Comparison of ENCODE assay signal across 15 mouse cellular contexts in genomic region chr2:132139099-132139498, GRCm38 (mm10). TPM values are rescaled to one million over a fixed set of nuclear protein-coding genes. Genes with fewer than 3 reads are reported as not detected.
DNase-seq lines count a peak whose midpoint lies in the region; ATAC-seq and TF ChIP-seq lines count a peak whose summit lies in the region.
"Had no signal": no experiment of that assay in that cellular context is flagged by ENCODE, and none has a peak within 500 bp of the region (broad histone marks: within the 10 kb centered on the region; RNA-seq: fewer than 3 reads in every experiment).

No protein-coding gene starts in this region.

- no peak overlapping the region for H3K9ac ChIP-seq in forebrain, postnatal 0 days
- H3K9ac ChIP-seq in forebrain, embryonic 12.5 days, result no peak overlapping the region
- H3K9ac ChIP-seq in liver, embryonic 14.5 days (replicated peaks), result no peak overlapping the region
- H3K9ac ChIP-seq in liver, embryonic 11.5 days (ENCODE audit: low read depth, low read length), result no peak overlapping the region
- H3K9ac ChIP-seq in MEL (ENCODE audit: control insufficient read depth, low read depth, low read length, poor library complexity, severe bottlenecking), result no peak overlapping the region
- H3K9ac ChIP-seq: hindbrain, embryonic 15.5 days; limb, embryonic 13.5 days; neural tube, embryonic 15.5 days had no signal

- H3K36me3 ChIP-seq in forebrain, postnatal 0 days (ENCODE audit: insufficient read depth), result 0 out of 2 replicates have a peak, but pooled peaks cover 4% of the 10 kb centered on the region
- H3K36me3 ChIP-seq in forebrain, embryonic 12.5 days (replicated peaks), result no peaks in the 10 kb centered on the region
- H3K36me3 ChIP-seq in liver, embryonic 14.5 days (replicated peaks; ENCODE audit: control insufficient read depth, insufficient read depth, low read depth), result no peaks in the 10 kb centered on the region
- peaks cover 4% of the 10 kb centered on the region for H3K36me3 ChIP-seq in liver, embryonic 11.5 days (ENCODE audit: control insufficient read depth, insufficient read depth, low read length)
- peaks cover 0 to 4% of the 10 kb centered on the region in 2 experiments; a peak in 2 of 4 replicates for H3K36me3 ChIP-seq in MEL (ENCODE audit: control insufficient read depth in 1 of 2, insufficient read depth in 2 of 2, low read length in 2 of 2)
- H3K36me3 ChIP-seq: hindbrain, embryonic 15.5 days had no signal

- 99% methylated on average over 2 of the region's 2 CpGs for WGBS in forebrain, postnatal 0 days
- 89% methylated on average over 2 of the region's 2 CpGs for WGBS in forebrain, embryonic 12.5 days
- 68% methylated on average over 2 of the region's 2 CpGs for WGBS in liver, embryonic 14.5 days (ENCODE audit: insufficient replicate concordance)
- 86% methylated on average over 2 of the region's 2 CpGs for WGBS in liver, embryonic 11.5 days

- H3K9me3 ChIP-seq in forebrain, postnatal 0 days (ENCODE audit: low read length), result no peaks in the 10 kb centered on the region
- no peaks in the 10 kb centered on the region for H3K9me3 ChIP-seq in forebrain, embryonic 12.5 days
- no peaks in the 10 kb centered on the region for H3K9me3 ChIP-seq in liver, embryonic 14.5 days (ENCODE audit: control insufficient read depth, low read length)
- H3K9me3 ChIP-seq in liver, embryonic 11.5 days (ENCODE audit: control insufficient read depth, low read length), result no peaks in the 10 kb centered on the region
- H3K9me3 ChIP-seq in MEL (replicated peaks; ENCODE audit: insufficient read depth, low read length), result no peaks in the 10 kb centered on the region
- H3K9me3 ChIP-seq: hindbrain, embryonic 15.5 days; limb, embryonic 13.5 days; neural tube, embryonic 15.5 days had no signal

- TF ChIP-seq POLR2A in MEL (IDR thresholded peaks at IDR 0.05; ENCODE audit: control insufficient read depth in 1 of 2, insufficient read depth in 1 of 2, low read depth in 1 of 2, low read length in 2 of 2, poor library complexity in 1 of 2), result no peak

- peaks cover 17% of the 10 kb centered on the region; the same call in 1 of the 2 replicates for H3K4me1 ChIP-seq in forebrain, postnatal 0 days (ENCODE audit: insufficient read depth)
- peaks cover 15% of the 10 kb centered on the region for H3K4me1 ChIP-seq in forebrain, embryonic 12.5 days
- peaks cover 0 to 2% of the 10 kb centered on the region in 2 experiments; a peak in 1 of 4 replicates for H3K4me1 ChIP-seq in liver, embryonic 14.5 days (replicated peaks; ENCODE audit: control insufficient read depth in 2 of 2, insufficient read depth in 2 of 2, low read length in 1 of 2)
- no peaks in the 10 kb centered on the region for H3K4me1 ChIP-seq in liver, embryonic 11.5 days (replicated peaks; ENCODE audit: control insufficient read depth, insufficient read depth, low read length)
- peaks cover 0 to 7% of the 10 kb centered on the region in 2 experiments; a peak in 2 of 4 replicates for H3K4me1 ChIP-seq in MEL (ENCODE audit: control insufficient read depth in 1 of 2, insufficient read depth in 2 of 2, low read length in 2 of 2)

- H3K4me2 ChIP-seq in forebrain, postnatal 0 days (ENCODE audit: low read depth), result no peak overlapping the region
- H3K4me2 ChIP-seq in forebrain, embryonic 12.5 days, result no peak overlapping the region
- no peak overlapping the region for H3K4me2 ChIP-seq in liver, embryonic 14.5 days (ENCODE audit: low read depth)
- H3K4me2 ChIP-seq in liver, embryonic 11.5 days, result no peak overlapping the region
- H3K4me2 ChIP-seq: hindbrain, embryonic 15.5 days; limb, embryonic 13.5 days; neural tube, embryonic 15.5 days had no signal

- TF ChIP-seq CTCF in forebrain, postnatal 0 days (IDR thresholded peaks at IDR 0.05; ENCODE audit: low read depth), result peak; percentile 10; the same call in 1 of the 2 replicates
- peak; percentile 31 for TF ChIP-seq CTCF in liver, embryonic 14.5 days (IDR thresholded peaks at IDR 0.05; ENCODE audit: low read depth)
- peak; percentile 41 to 49 (median 48) for TF ChIP-seq CTCF in MEL (IDR thresholded peaks at IDR 0.05 in 2 of 3, conservative IDR thresholded peaks at IDR 0.05 in 1 of 3; ENCODE audit: control insufficient read depth in 1 of 3, insufficient read depth in 1 of 3, low read depth in 2 of 3, low read length in 3 of 3, poor library complexity in 1 of 3, severe bottlenecking in 1 of 3)

- H3K4me3 ChIP-seq in forebrain, postnatal 0 days (ENCODE audit: low read depth, low read length), result no peak overlapping the region
- H3K4me3 ChIP-seq in forebrain, embryonic 12.5 days (replicated peaks), result no peak overlapping the region
- H3K4me3 ChIP-seq in liver, embryonic 14.5 days (ENCODE audit: insufficient read depth in 1 of 2, low read depth in 2 of 2, low read length in 2 of 2), result no peak overlapping the region
- H3K4me3 ChIP-seq in liver, embryonic 11.5 days (ENCODE audit: low read depth, low read length), result no peak overlapping the region
- H3K4me3 ChIP-seq in MEL (ENCODE audit: control insufficient read depth in 1 of 2, insufficient read depth in 1 of 2, low read depth in 2 of 2, low read length in 2 of 2), result no peak overlapping the region
- H3K4me3 ChIP-seq: hindbrain, embryonic 15.5 days; limb, embryonic 13.5 days; neural tube, embryonic 15.5 days had no signal

- peak; percentile 25 for TF ChIP-seq RAD21 in MEL (IDR thresholded peaks at IDR 0.05; ENCODE audit: low read depth, low read length)

- ATAC-seq in forebrain, postnatal 0 days, result no peak
- ATAC-seq in forebrain, embryonic 12.5 days (ENCODE audit: low FRiP score), result no peak
- ATAC-seq in liver, embryonic 14.5 days (ENCODE audit: insufficient read depth), result no peak
- no peak for ATAC-seq in liver, embryonic 11.5 days (replicated peaks; ENCODE audit: low FRiP score)

- no peaks in the 10 kb centered on the region for H3K27me3 ChIP-seq in forebrain, postnatal 0 days (ENCODE audit: insufficient read depth, low read length)
- H3K27me3 ChIP-seq in forebrain, embryonic 12.5 days, result no peaks in the 10 kb centered on the region
- H3K27me3 ChIP-seq in liver, embryonic 14.5 days (ENCODE audit: control insufficient read depth, insufficient read depth, low read length), result no peaks in the 10 kb centered on the region
- no peaks in the 10 kb centered on the region for H3K27me3 ChIP-seq in liver, embryonic 11.5 days (replicated peaks; ENCODE audit: control insufficient read depth, insufficient read depth, low read length)
- no peaks in the 10 kb centered on the region for H3K27me3 ChIP-seq in MEL (ENCODE audit: control insufficient read depth in 1 of 2, insufficient read depth in 2 of 2, low read length in 2 of 2)
- H3K27me3 ChIP-seq: hindbrain, embryonic 15.5 days; limb, embryonic 13.5 days; neural tube, embryonic 15.5 days had no signal

- H3K27ac ChIP-seq in forebrain, postnatal 0 days (ENCODE audit: low read depth, low read length), result no peak overlapping the region
- H3K27ac ChIP-seq in forebrain, embryonic 12.5 days, result no peak overlapping the region
- H3K27ac ChIP-seq in liver, embryonic 14.5 days, result no peak overlapping the region
- H3K27ac ChIP-seq in liver, embryonic 11.5 days (ENCODE audit: low read depth, low read length), result no peak overlapping the region
- H3K27ac ChIP-seq in MEL (ENCODE audit: control insufficient read depth, low read depth, low read length), result no peak overlapping the region
- H3K27ac ChIP-seq: hindbrain, embryonic 15.5 days; limb, embryonic 13.5 days; neural tube, embryonic 15.5 days had no signal

- H3K79me2 ChIP-seq in MEL (ENCODE audit: control insufficient read depth, insufficient read depth, low read length, poor library complexity), result peaks cover 11% of the 10 kb centered on the region

- TF ChIP-seq EP300 in liver, embryonic 14.5 days (IDR thresholded peaks at IDR 0.05; ENCODE audit: low read depth), result no peak
- no peak for TF ChIP-seq EP300 in MEL (IDR thresholded peaks at IDR 0.05; ENCODE audit: low read depth in 1 of 2, low read length in 2 of 2)

- no peak for DNase-seq in forebrain, postnatal 0 days
- no peak for DNase-seq in liver, embryonic 14.5 days (ENCODE audit: low read depth in 3 of 3, low spot score in 3 of 3)
- DNase-seq in liver, embryonic 11.5 days (ENCODE audit: low spot score), result no peak
- DNase-seq in MEL (ENCODE audit: low read depth, low spot score), result peak; percentile 27
- peak; percentile 39 for DNase-seq in naive thymus-derived CD4-positive, alpha-beta T cell, adult 2 months (ENCODE audit: low read depth)
- DNase-seq in spleen, postnatal 14 days (ENCODE audit: low spot score in 2 of 2), result no peak
- no peak for DNase-seq in thymus, postnatal 4 days
- DNase-seq: adrenal gland, postnatal 25 days; kidney, adult 8-10 months; retina, postnatal 1 day; thymus, postnatal 25 days had no signal

TF ChIP-seq in MEL, 35 proteins besides CTCF, POLR2A, EP300 and RAD21:
- TF ChIP-seq MEF2A (IDR thresholded peaks at IDR 0.05; ENCODE audit: extremely low read depth, insufficient replicate concordance, low read depth, low read length, poor library complexity, severe bottlenecking) (no peak), SMC3 (IDR thresholded peaks at IDR 0.05; ENCODE audit: low read depth, low read length) (peak; percentile 54)

RNA-seq across cellular contexts. Expression of gene Slc23a2, which starts 5.8 kb away (rescaled TPM):
- 49.2 and 57.2 TPM in 2 replicates for total RNA-seq in forebrain, postnatal 0 days (2014; rRNA removed)
- polyA plus RNA-seq in forebrain, postnatal 0 days (2015; fragmentation: Nextera tagmentation; extraction: Ambion mirVana), result 29.0 and 36.2 TPM in 2 replicates
- 14.6 and 18.5 TPM in 2 replicates for polyA plus RNA-seq in forebrain, embryonic 12.5 days (2016; fragmentation: Nextera tagmentation; extraction: Ambion mirVana)
- 1.6 and 1.7 TPM in 2 replicates for polyA plus RNA-seq in liver, embryonic 14.5 days (2012; rRNA removed)
- 2.3 and 2.4 TPM in 2 replicates for polyA plus RNA-seq in liver, embryonic 14.5 days (2014; fragmentation: Nextera tagmentation; extraction: Ambion mirVana)
- polyA plus RNA-seq in liver, embryonic 11.5 days (2014; fragmentation: Nextera tagmentation; extraction: Ambion mirVana), result 7.2 and 7.9 TPM in 2 replicates
- total RNA-seq in MEL (2012; rRNA removed), result 6.5 and 7.9 TPM in 2 replicates
- polyA plus RNA-seq in MEL (2012; ENCODE audit: insufficient read depth in 1 of 2, insufficient read length in 2 of 2, low read depth in 1 of 2, low replicate concordance in 2 of 2, missing spikeins in 1 of 2), result 10 to 100 TPM in 1 of 2 experiments, not detected in 1; 10.3 TPM

Comparison
In these comparisons a context has a peak if more than half of its experiments do, and no peak if none do; other contexts are left out.
1. DNase-seq: peak in MEL (single experiment) and naive thymus-derived CD4-positive, alpha-beta T cell, adult 2 months (single experiment); none in forebrain, postnatal 0 days (single experiment), liver, embryonic 14.5 days (0 of 3), liver, embryonic 11.5 days (single experiment), spleen, postnatal 14 days (0 of 2) and thymus, postnatal 4 days (single experiment).
2. Peak in every context shown above with its lines, with median percentiles within 50 percentile points of each other: CTCF ChIP-seq.